Mouse (Mus musculus) lung, embryonic 15.5 days (tissue): ENCODE measurements at regions not wholly inside any gene's neighbourhood (a gene's known extent, or its start where the extent isn't known, plus 50 kb on each side); places are given as distances from the start of the nearest gene placed in this dataset.
"Not testable (repeated sequence)": the region's sequence is repeated elsewhere in the genome, so short reads cannot be mapped to it uniquely, and the experiment has no call there.

Source experiments
- ATAC-seq: fragments of 200-750 bp; cut with Nextera tagmentation; 2 replicates; pipeline ENCODE4 v1.8.0; 2017; ENCODE audit warnings: moderate number of reproducible peaks, borderline replicate concordance; ENCODE audit not compliant: low FRiP score, low TSS enrichment; ENCODE audit errors: extremely low read depth
- H3K27ac ChIP-seq: fragments of 300-500 bp; sonication (generic); 2 replicates; pipeline ENCODE4 v1.5.1; 2015; ENCODE audit warnings: moderate library complexity, mild to moderate bottlenecking, inconsistent platforms
- H3K27me3 ChIP-seq: fragments of 300-500 bp; sonication (generic); 2 replicates; pipeline ENCODE4 v1.6.1; 2015; ENCODE audit warnings: inconsistent platforms
- H3K36me3 ChIP-seq: fragments of 300-500 bp; sonication (generic); 2 replicates; pipeline ENCODE4 v1.6.1; 2015; ENCODE audit warnings: inconsistent platforms
- H3K4me1 ChIP-seq: fragments of 300-500 bp; sonication (generic); 2 replicates; pipeline ENCODE4 v1.6.1; 2015; ENCODE audit warnings: inconsistent platforms
- H3K4me2 ChIP-seq: fragments of 300-500 bp; sonication (generic); 2 replicates; pipeline ENCODE4 v1.6.1; 2015; ENCODE audit warnings: inconsistent platforms, mild to moderate bottlenecking, moderate library complexity
- H3K4me3 ChIP-seq: fragments of 300-500 bp; sonication (generic); 2 replicates; pipeline ENCODE4 v1.5.1; 2015; ENCODE audit warnings: mild to moderate bottlenecking, inconsistent platforms
- H3K9ac ChIP-seq: fragments of 300-500 bp; sonication (generic); 2 replicates; pipeline ENCODE4 v1.6.1; 2015; ENCODE audit warnings: inconsistent platforms
- H3K9me3 ChIP-seq: fragments of 300-500 bp; sonication (generic); 2 replicates; pipeline ENCODE4 v1.6.1; 2016; ENCODE audit warnings: inconsistent platforms
- WGBS: fragments of 180-500 bp; shearing (Covaris S2); methylation state at CpG from one replicate; pipeline ENCODE4 v1.1.7; 2015; 5-methylcytosine and 5-hydroxymethylcytosine counted together

DNA sequence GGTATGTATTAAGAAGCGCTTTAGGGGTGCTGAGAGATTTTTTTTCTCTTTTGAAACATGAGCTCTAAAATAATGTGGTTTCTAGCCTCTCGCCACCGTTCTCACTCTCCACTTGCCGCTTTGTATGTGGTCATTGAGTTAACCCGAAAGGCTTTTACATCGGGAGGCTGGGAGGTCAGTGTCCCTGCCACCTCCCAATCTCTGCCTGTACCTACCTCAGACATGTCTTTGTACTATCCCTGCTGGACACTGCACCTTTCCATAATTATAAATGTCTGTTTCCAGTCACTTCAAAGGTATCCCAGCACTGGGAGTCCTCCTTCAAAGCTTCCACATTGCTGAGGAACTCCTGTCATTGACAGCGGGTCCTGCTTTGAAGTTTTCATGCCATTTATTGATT, 347.6 kb upstream of the Tbc1d2b start:
- Histone ChIP-seq H3K27me3 (no peaks in the 10 kb centered on the region), H3K4me1 (no peaks in the 10 kb centered on the region), H3K27ac (no peak overlapping the region), H3K4me2 (no peak overlapping the region), H3K36me3 (no peaks in the 10 kb centered on the region), H3K4me3 (no peak overlapping the region), H3K9me3 (no peaks in the 10 kb centered on the region), H3K9ac (no peak overlapping the region)
- 74% methylated on average over 7 of the region's 7 CpGs for WGBS
- no peak for ATAC-seq

DNA sequence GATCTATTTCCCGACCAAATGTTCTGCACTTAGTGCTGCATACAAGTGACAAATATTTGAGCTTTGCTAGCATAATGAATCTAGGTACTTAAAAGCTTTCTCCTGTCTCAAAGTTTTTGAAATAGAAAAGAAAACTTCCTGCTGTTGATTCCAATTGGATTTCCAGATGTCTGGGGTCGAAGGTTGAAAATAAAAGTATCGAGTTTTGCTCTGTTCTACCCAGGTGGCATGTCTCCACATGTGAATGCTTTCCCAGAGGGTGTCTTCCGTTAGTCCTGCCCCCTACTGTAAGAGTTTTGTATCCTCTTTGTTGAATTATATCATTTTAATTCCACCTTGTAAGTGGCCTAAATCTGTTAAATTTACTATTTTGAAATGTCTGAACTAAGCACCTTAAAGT, 327.3 kb upstream of the Tbc1d2b start:
- no peak overlapping the region for H3K27ac ChIP-seq
- no peak overlapping the region for H3K4me3 ChIP-seq
- no peak overlapping the region for H3K4me2 ChIP-seq
- no peaks in the 10 kb centered on the region for H3K27me3 ChIP-seq
- 51% methylated on average over 4 of the region's 4 CpGs for WGBS
- ATAC-seq: no peak
- no peaks in the 10 kb centered on the region for H3K9me3 ChIP-seq
- H3K4me1 ChIP-seq: no peaks in the 10 kb centered on the region
- no peak overlapping the region for H3K9ac ChIP-seq
- no peaks in the 10 kb centered on the region for H3K36me3 ChIP-seq

DNA sequence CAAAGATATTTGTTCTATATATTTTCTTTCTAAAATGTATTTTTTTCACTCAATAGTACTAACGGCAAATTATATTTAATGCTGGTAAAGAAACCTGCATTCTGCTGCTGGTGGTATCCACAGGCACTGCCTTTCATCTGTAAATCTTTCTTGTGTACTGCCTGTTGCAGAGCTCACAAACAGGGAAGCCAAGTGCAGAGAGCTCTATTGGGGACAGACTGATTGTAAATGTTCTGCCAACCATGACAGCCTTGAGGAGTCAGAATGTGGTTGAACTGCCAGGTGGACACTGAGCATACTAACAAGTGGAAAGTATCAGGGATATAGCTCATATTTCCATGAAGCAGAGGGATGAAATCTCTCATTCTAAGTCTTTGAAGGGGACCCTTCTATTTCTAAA, 286.1 kb upstream of the Tbc1d2b start:
- no peaks in the 10 kb centered on the region for H3K9me3 ChIP-seq
- H3K4me2 ChIP-seq: no peak overlapping the region
- 88% methylated on average over 1 of the region's 1 CpGs for WGBS
- no peaks in the 10 kb centered on the region for H3K36me3 ChIP-seq
- no peak overlapping the region for H3K4me3 ChIP-seq
- H3K27ac ChIP-seq: no peak overlapping the region
- H3K27me3 ChIP-seq: no peaks in the 10 kb centered on the region
- H3K4me1 ChIP-seq: no peaks in the 10 kb centered on the region
- no peak for ATAC-seq
- H3K9ac ChIP-seq: no peak overlapping the region

DNA sequence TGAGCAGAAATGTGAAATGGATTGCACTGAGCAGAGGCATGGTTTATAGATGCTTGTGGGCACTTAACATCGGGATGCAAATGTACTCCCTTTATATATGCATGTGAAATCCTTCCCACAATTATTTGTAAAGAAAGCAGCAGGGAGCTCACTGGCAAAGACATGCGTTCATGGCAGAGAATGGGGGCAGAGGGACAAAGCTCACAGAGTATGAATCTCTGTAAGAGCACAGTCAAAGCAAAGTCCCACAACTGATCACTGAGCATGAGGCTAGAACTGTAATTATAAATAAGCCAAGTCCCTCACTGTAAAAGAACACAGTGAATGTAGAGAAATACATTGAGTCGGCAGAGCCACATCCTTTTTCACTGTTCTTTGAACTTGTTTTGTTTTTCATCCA, 285.6 kb upstream of the Tbc1d2b start:
- H3K27ac ChIP-seq: no peak overlapping the region
- no peak for ATAC-seq
- no peaks in the 10 kb centered on the region for H3K36me3 ChIP-seq
- no peak overlapping the region for H3K4me3 ChIP-seq
- no peak overlapping the region for H3K9ac ChIP-seq
- no peak overlapping the region for H3K4me2 ChIP-seq
- H3K4me1 ChIP-seq: no peaks in the 10 kb centered on the region
- 68% methylated on average over 3 of the region's 3 CpGs for WGBS
- no peaks in the 10 kb centered on the region for H3K9me3 ChIP-seq
- H3K27me3 ChIP-seq: no peaks in the 10 kb centered on the region

DNA sequence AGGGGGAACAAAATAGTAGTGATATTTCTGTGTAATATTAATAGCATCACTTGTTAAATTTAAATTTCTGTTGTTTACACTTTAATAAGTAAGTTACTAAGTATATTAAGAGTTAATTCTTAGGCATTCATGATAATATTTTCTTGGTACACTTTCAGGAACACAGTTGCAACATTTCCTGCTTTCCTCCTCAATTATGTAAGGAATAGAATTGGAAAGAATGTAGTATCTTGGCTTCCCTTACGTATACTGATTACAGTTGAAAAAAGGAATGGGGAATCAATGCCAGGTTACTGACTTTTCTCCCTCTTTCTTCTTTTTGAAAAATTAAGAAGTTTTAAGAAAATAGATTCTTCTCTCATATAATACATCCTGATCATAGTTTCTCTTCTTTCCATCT, 277.3 kb upstream of the Tbc1d2b start:
- ATAC-seq: no peak
- WGBS: 34% methylated on average over 1 of the region's 1 CpGs
- H3K27ac ChIP-seq: no peak overlapping the region

DNA sequence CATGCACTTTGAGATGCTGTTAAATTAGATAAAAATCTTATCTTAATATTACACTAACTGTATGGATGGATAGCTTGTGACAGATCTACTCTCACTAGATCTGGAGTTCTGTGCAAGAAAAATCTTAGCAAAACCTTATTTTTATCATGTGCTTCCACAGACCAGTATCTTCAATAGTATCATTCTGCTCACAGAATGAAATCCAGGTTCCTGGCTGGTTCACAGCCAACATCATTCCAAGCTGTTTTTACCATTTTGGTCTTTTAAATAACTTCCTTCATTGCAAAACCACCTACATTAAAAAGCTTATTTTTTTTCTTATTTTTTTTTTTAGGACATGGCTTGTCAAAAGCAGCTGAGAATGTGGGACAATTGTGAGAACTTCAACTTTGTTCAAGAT, 276.1 kb upstream of the Tbc1d2b start:
- Histone ChIP-seq H3K9ac (no peak overlapping the region), H3K4me3 (no peak overlapping the region), H3K4me2 (no peak overlapping the region), H3K27ac (no peak overlapping the region), H3K27me3 (no peaks in the 10 kb centered on the region), H3K36me3 (no peaks in the 10 kb centered on the region), H3K4me1 (no peaks in the 10 kb centered on the region), H3K9me3 (no peaks in the 10 kb centered on the region)
- no peak for ATAC-seq

More for the DNA sequence above, 277.3 kb upstream of the Tbc1d2b start:
- Histone ChIP-seq H3K4me2 (no peak overlapping the region), H3K9me3 (no peaks in the 10 kb centered on the region), H3K27me3 (no peaks in the 10 kb centered on the region), H3K4me1 (no peaks in the 10 kb centered on the region), H3K36me3 (no peaks in the 10 kb centered on the region), H3K4me3 (no peak overlapping the region), H3K9ac (no peak overlapping the region)

DNA sequence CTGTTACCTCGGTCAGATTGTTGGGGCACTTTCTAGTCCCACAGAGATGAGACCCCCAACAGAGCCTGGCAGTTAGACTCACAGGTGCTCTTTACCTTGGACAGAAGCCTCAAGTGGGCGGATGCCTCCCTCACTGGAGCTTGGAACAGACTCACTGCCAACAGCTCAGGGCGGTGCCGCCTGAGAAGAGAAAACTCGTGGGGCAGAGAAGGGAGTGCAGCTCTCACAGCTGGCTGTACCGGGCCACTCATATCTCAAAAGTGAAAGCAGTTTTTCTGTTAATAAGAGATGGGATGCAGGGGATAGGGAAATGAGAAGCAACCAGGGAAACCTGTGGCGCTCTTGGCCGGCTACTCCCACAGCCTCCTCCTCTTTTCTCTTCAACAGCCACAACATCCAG, 267.1 kb upstream of the Tbc1d2b start:
- H3K27ac ChIP-seq, H3K27me3 ChIP-seq, H3K9ac ChIP-seq, H3K4me2 ChIP-seq, ATAC-seq, H3K36me3 ChIP-seq, H3K4me1 ChIP-seq, H3K9me3 ChIP-seq, H3K4me3 ChIP-seq: not testable (repeated sequence)
- whole genome bisulfite sequencing: 64% methylated on average over 8 of the region's 8 CpGs

DNA sequence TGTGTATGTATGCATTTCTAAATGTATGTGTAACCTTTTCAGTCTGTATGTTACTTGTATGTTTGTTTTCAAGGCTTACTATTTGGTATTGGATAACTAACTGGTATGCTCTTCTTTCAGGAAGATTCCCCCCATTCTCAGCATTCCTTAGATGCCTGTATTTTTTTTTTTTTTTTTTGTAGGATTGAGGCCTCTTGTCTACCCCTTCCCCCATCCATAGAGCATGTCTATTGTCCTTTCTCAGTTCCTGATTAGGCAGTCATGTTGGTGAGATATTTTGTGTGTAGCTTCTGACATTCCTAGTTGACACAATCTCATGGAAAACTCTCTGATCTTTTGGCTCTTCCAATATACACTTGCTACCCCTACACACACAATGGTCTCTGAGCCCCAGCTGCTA, 262.8 kb upstream of the Tbc1d2b start:
- Histone ChIP-seq H3K4me3 (no peak overlapping the region), H3K4me2 (no peak overlapping the region), H3K9me3 (no peaks in the 10 kb centered on the region), H3K27me3 (no peaks in the 10 kb centered on the region), H3K4me1 (no peaks in the 10 kb centered on the region), H3K9ac (no peak overlapping the region), H3K27ac (no peak overlapping the region), H3K36me3 (no peaks in the 10 kb centered on the region)
- no peak for ATAC-seq

DNA sequence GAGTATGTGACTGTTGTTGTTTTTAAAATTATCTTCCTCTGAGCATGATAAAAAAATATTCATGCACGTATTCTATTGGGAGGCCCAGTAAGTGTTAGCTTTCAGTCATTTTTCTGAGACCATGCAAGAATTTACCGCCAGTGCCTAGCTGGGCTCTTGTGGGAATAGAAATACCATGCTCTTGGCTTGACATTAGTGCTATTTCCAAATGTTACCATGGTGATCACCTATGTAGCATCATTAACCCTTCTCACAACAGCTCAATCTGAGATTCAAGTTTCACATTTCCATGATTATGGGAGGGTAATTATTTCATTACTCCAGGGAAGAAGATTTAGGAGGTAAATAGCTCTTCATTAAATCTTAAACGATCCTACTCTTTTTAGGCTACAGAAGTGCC, 250.6 kb upstream of the Tbc1d2b start:
- Histone ChIP-seq H3K9me3 (no peaks in the 10 kb centered on the region), H3K9ac (no peak overlapping the region), H3K4me2 (no peak overlapping the region), H3K27ac (no peak overlapping the region), H3K36me3 (no peaks in the 10 kb centered on the region), H3K4me3 (no peak overlapping the region), H3K27me3 (no peaks in the 10 kb centered on the region), H3K4me1 (no peaks in the 10 kb centered on the region)
- WGBS: 75% methylated on average over 3 of the region's 3 CpGs
- no peak for ATAC-seq

DNA sequence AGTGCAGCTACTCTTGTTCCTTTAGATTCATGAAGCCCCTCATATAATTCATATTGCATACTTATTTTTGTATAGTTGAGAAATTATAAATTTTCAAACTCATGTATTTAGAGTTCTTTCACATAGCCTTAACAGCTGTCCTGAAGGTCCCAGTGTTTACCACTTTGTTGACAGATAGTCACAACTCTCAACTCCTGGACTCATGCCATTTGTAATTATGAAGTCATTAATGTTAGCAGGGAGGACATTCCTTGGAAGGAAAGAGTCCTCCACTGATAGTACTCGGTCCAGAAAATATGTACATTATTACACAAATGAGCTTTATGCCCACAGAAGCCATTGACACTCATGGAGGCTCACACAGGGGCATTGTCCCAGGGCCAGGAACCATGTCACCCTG, 224.3 kb upstream of the Tbc1d2b start:
- no peak for ATAC-seq
- Histone ChIP-seq H3K27me3 (no peaks in the 10 kb centered on the region), H3K27ac (no peak overlapping the region), H3K4me3 (no peak overlapping the region), H3K9ac (no peak overlapping the region), H3K4me2 (no peak overlapping the region), H3K36me3 (no peaks in the 10 kb centered on the region), H3K9me3 (no peaks in the 10 kb centered on the region), H3K4me1 (no peaks in the 10 kb centered on the region)
- 21% methylated on average over 1 of the region's 1 CpGs for WGBS

DNA sequence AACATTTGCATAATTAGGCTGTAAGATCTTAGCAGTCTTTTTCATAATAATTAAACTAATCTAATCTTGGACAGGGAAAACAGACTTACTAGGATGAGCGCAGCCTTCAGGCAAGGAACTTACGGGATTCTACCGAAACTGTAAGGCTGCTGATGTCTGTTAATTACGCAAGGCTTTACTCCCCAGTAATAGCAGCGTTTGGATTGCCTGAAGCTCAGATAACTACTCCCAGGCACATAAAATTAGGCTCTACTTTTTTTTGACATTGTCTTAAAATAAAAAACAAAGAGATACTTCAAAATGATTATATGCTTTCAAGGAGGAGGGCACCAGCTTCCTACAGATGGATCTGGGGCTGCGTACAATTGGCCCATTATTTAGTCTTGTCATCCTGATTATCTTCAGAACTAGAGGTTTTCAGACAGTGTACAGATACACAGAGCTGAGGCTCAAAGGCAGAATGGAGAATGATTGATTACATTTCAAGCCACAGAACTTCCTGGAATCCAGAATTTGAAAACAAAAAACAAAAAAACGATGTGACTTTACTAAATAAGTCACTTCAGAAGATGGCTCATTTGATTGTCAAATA, 220.1 kb upstream of the Tbc1d2b start:
- Histone ChIP-seq H3K27ac (no peak overlapping the region), H3K9ac (no peak overlapping the region), H3K4me1 (no peaks in the 10 kb centered on the region), H3K4me3 (no peak overlapping the region), H3K9me3 (no peaks in the 10 kb centered on the region), H3K27me3 (no peaks in the 10 kb centered on the region), H3K36me3 (no peaks in the 10 kb centered on the region), H3K4me2 (no peak overlapping the region)
- no peak for ATAC-seq
- 66% methylated on average over 7 of the region's 7 CpGs for WGBS

DNA sequence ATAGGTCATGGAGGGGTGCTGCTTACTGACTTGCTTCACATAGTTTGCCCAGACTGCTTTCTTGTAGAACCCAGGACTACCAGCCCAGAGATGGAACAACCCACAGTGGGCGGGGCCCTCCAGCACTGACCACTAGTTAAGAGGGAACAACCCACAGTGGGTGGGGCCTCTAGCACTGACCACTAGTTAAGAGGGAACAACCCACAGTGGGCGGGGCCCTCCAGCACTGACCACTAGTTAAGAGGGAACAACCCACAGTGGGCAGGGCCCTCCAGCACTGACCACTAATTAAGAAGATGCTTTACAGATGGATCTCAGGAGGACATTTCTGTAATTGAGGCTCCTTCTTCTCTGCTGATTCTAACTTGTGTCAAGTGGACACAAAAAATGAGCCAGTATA, 180.0 kb upstream of the Tbc1d2b start:
- H3K27me3 ChIP-seq: no peaks in the 10 kb centered on the region
- no peaks in the 10 kb centered on the region for H3K4me1 ChIP-seq
- no peaks in the 10 kb centered on the region for H3K36me3 ChIP-seq
- 94% methylated on average over 2 of the region's 2 CpGs for WGBS
- no peak overlapping the region for H3K9ac ChIP-seq
- H3K4me3 ChIP-seq: no peak overlapping the region
- no peak for ATAC-seq
- no peaks in the 10 kb centered on the region for H3K9me3 ChIP-seq
- H3K4me2 ChIP-seq: no peak overlapping the region
- no peak overlapping the region for H3K27ac ChIP-seq

DNA sequence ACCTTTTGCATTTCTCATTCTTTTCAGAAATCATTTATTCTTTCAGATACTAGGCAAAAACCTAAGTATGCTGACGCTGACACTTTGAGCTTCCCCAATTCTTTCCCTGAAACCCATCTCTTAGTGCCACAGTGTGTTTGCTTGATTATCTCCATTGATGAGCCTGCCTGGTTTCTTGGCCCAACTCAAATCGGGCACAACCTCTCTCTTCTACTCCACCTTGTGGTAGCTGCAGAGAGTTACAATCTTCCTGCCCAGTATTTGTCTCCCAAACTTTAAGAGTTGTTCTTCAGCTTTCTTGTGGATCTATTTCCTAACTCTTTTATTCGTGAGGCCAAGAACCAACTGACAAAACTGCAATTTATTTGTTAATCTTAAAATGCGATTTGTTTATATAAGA, 176.4 kb upstream of the Tbc1d2b start:
- Histone ChIP-seq H3K27me3 (no peaks in the 10 kb centered on the region), H3K4me3 (no peak overlapping the region), H3K9ac (no peak overlapping the region), H3K4me1 (no peaks in the 10 kb centered on the region), H3K27ac (no peak overlapping the region), H3K9me3 (no peaks in the 10 kb centered on the region), H3K4me2 (no peak overlapping the region), H3K36me3 (no peaks in the 10 kb centered on the region)
- 9% methylated on average over 4 of the region's 4 CpGs for WGBS
- ATAC-seq: no peak
